Comparison of ENCODE assay signal across 13 mouse cellular contexts in genomic region chr3:69709043-69709929, GRCm38 (mm10). TPM values are rescaled to one million over a fixed set of nuclear protein-coding genes. Genes with fewer than 3 reads are reported as not detected.
DNase-seq lines count a peak whose midpoint lies in the region; ATAC-seq lines count a peak whose summit lies in the region.
"Had no signal": no experiment of that assay in that cellular context is flagged by ENCODE, and none has a peak within 500 bp of the region (broad histone marks: within the 10 kb centered on the region; RNA-seq: fewer than 3 reads in every experiment).

No protein-coding gene starts in this region.

- no peaks in the 10 kb centered on the region for H3K36me3 ChIP-seq in midbrain, embryonic 11.5 days (ENCODE audit: control insufficient read depth, insufficient read depth, low read length)
- no peaks in the 10 kb centered on the region for H3K36me3 ChIP-seq in midbrain, embryonic 10.5 days
- no peaks in the 10 kb centered on the region for H3K36me3 ChIP-seq in neural tube, embryonic 15.5 days
- H3K36me3 ChIP-seq: heart, embryonic 10.5 days; stomach, embryonic 15.5 days had no signal

- H3K4me2 ChIP-seq in midbrain, embryonic 11.5 days = no peak overlapping the region
- H3K4me2 ChIP-seq in neural tube, embryonic 15.5 days = no peak overlapping the region
- H3K4me2 ChIP-seq: liver, embryonic 11.5 days; stomach, embryonic 15.5 days had no signal

- no peaks in the 10 kb centered on the region for H3K4me1 ChIP-seq in midbrain, embryonic 11.5 days (ENCODE audit: control insufficient read depth, insufficient read depth, low read length)
- peaks cover 9% of the 10 kb centered on the region; the same call in 1 of the 2 replicates for H3K4me1 ChIP-seq in midbrain, embryonic 10.5 days
- peaks cover 15% of the 10 kb centered on the region for H3K4me1 ChIP-seq in neural tube, embryonic 15.5 days
- H3K4me1 ChIP-seq: heart, embryonic 10.5 days; stomach, embryonic 15.5 days had no signal

- ATAC-seq in midbrain, embryonic 11.5 days (ENCODE audit: low FRiP score) = peak; percentile 87
- ATAC-seq in neural tube, embryonic 15.5 days (ENCODE audit: low FRiP score) = peak; percentile 86

- H3K9ac ChIP-seq in midbrain, embryonic 11.5 days (ENCODE audit: low read length) = no peak overlapping the region
- H3K9ac ChIP-seq in neural tube, embryonic 15.5 days (replicated peaks) = no peak overlapping the region
- H3K9ac ChIP-seq: stomach, embryonic 15.5 days had no signal

- no peaks in the 10 kb centered on the region for H3K27me3 ChIP-seq in midbrain, embryonic 11.5 days (ENCODE audit: control insufficient read depth, insufficient read depth, low read length)
- peaks cover 13% of the 10 kb centered on the region; the same call in 1 of the 2 replicates for H3K27me3 ChIP-seq in midbrain, embryonic 10.5 days (ENCODE audit: low read depth, poor library complexity, severe bottlenecking)
- no peaks in the 10 kb centered on the region for H3K27me3 ChIP-seq in neural tube, embryonic 15.5 days (replicated peaks)
- H3K27me3 ChIP-seq: stomach, embryonic 15.5 days had no signal

- H3K4me3 ChIP-seq in midbrain, embryonic 11.5 days (ENCODE audit: low read depth, low read length) = no peak overlapping the region
- no peak overlapping the region for H3K4me3 ChIP-seq in midbrain, embryonic 10.5 days
- H3K4me3 ChIP-seq in neural tube, embryonic 15.5 days (replicated peaks) = no peak overlapping the region
- H3K4me3 ChIP-seq: heart, embryonic 10.5 days; stomach, embryonic 15.5 days had no signal

- no peak overlapping the region for H3K27ac ChIP-seq in midbrain, embryonic 11.5 days (ENCODE audit: low read depth, low read length)
- H3K27ac ChIP-seq in midbrain, embryonic 10.5 days (replicated peaks) = no peak overlapping the region
- H3K27ac ChIP-seq in neural tube, embryonic 15.5 days (replicated peaks) = peak overlapping the region; percentile 58; the same call in 1 of the 2 replicates
- H3K27ac ChIP-seq: heart, embryonic 10.5 days; stomach, embryonic 15.5 days had no signal

- DNase-seq in embryo, embryonic 10 days (ENCODE audit: low spot score) = peak; percentile 6
- DNase-seq in embryo, embryonic 11 days = no peak
- no peak for DNase-seq in midbrain, embryonic 11.5 days (ENCODE audit: low spot score, missing footprints)
- DNase-seq in midbrain, embryonic 10.5 days (ENCODE audit: low spot score) = no peak
- DNase-seq in induced T-regulatory cell, adult 2 months (ENCODE audit: low read depth) = peak; percentile 12
- DNase-seq in right cerebral cortex, postnatal 25 days = no peak
- DNase-seq in cerebellum, adult 11 months = no peak
- DNase-seq: adrenal gland, postnatal 25 days; cerebellum, postnatal 36 days had no signal

- 45% methylated on average over 12 of the region's 12 CpGs for WGBS in midbrain, embryonic 11.5 days
- 61% methylated on average over 12 of the region's 12 CpGs for WGBS in midbrain, embryonic 10.5 days
- 25% methylated on average over 12 of the region's 12 CpGs for WGBS in neural tube, embryonic 15.5 days

- H3K9me3 ChIP-seq in midbrain, embryonic 11.5 days (ENCODE audit: control insufficient read depth, low read length) = no peaks in the 10 kb centered on the region
- no peaks in the 10 kb centered on the region for H3K9me3 ChIP-seq in midbrain, embryonic 10.5 days (replicated peaks)
- no peaks in the 10 kb centered on the region for H3K9me3 ChIP-seq in neural tube, embryonic 15.5 days (replicated peaks)
- H3K9me3 ChIP-seq: heart, embryonic 10.5 days; stomach, embryonic 15.5 days had no signal

RNA-seq across cellular contexts. Expression of gene Nmd3, which starts 12.5 kb away (rescaled TPM):
- 142 TPM in 2 replicates for polyA plus RNA-seq in midbrain, embryonic 11.5 days (2014; fragmentation: Nextera tagmentation; extraction: Ambion mirVana)
- polyA plus RNA-seq in midbrain, embryonic 10.5 days (2016; fragmentation: Nextera tagmentation; extraction: Ambion mirVana) = 147 and 156 TPM in 2 replicates
- 97.0 and 117 TPM in 2 replicates for polyA plus RNA-seq in neural tube, embryonic 15.5 days (2015; fragmentation: Nextera tagmentation; extraction: Ambion mirVana)

Comparison
In these comparisons a context has a peak if more than half of its experiments do, and no peak if none do; other contexts are left out.
1. DNase-seq: peak in embryo, embryonic 10 days (single experiment) and induced T-regulatory cell, adult 2 months (single experiment); none in embryo, embryonic 11 days (single experiment), midbrain, embryonic 11.5 days (single experiment), midbrain, embryonic 10.5 days (single experiment), right cerebral cortex, postnatal 25 days (single experiment) and cerebellum, adult 11 months (single experiment).